ENCODE assay signal across 8 mouse cellular contexts in genomic region chr9:124441681-124442532, GRCm38 (mm10). TPM values are rescaled to one million over a fixed set of nuclear protein-coding genes. Genes with fewer than 3 reads are reported as not detected.
A peak's percentile ranks its signal among the peaks of the same experiment; 100 is the strongest.
DNase-seq lines count a peak whose midpoint lies in the region; ATAC-seq lines count a peak whose summit lies in the region.

No protein-coding gene starts in this region.

- H3K4me2 ChIP-seq in hindbrain, embryonic 12.5 days (replicated peaks) = no peak overlapping the region

- H3K4me3 ChIP-seq in hindbrain, embryonic 12.5 days = no peak overlapping the region

- H3K9me3 ChIP-seq in hindbrain, embryonic 12.5 days (replicated peaks) = peaks cover 34% of the 10 kb centered on the region

- intact Hi-C loops in left cerebral cortex, postnatal 14 days (cut with DNase I) = loop anchor here (1.0 kb wide), 1 partner anchor 34 kb away; the partner anchor contains the start of gene Ppp2r3d

- H3K27ac ChIP-seq in hindbrain, embryonic 12.5 days = no peak overlapping the region

- 98% methylated on average over 45 of the region's 45 CpGs for WGBS in hindbrain, embryonic 12.5 days

- H3K36me3 ChIP-seq in hindbrain, embryonic 12.5 days = peaks cover 37% of the 10 kb centered on the region

- no peaks in the 10 kb centered on the region for H3K27me3 ChIP-seq in hindbrain, embryonic 12.5 days

- peak; percentile 8 for DNase-seq in ovary, adult 18-20 months (ENCODE audit: low spot score)
- DNase-seq in ovary, postnatal 14 days (ENCODE audit: low spot score) = no peak
- peak; percentile 5 to 31 for DNase-seq in adrenal gland, adult 18-20 months (ENCODE audit: low spot score in 2 of 2)
- DNase-seq in cerebellum, postnatal 4 days (ENCODE audit: low spot score in 2 of 2) = peak; percentile 18 to 22
- DNase-seq in left cerebral cortex, postnatal 14 days (ENCODE audit: low spot score in 2 of 2) = peak; percentile 23 to 28
- DNase-seq in right cerebral cortex, postnatal 25 days = peak; percentile 8
- DNase-seq in c-Kit-positive CD71-positive TER-119-positive erythroid progenitor cells, embryonic 14.5 days (ENCODE audit: low spot score) = no peak

- H3K4me1 ChIP-seq in hindbrain, embryonic 12.5 days = no peaks in the 10 kb centered on the region

- ATAC-seq in hindbrain, embryonic 12.5 days (ENCODE audit: low FRiP score) = peak; percentile 49; the same call in 1 of the 2 replicates

- no peak overlapping the region for H3K9ac ChIP-seq in hindbrain, embryonic 12.5 days

RNA-seq across cellular contexts. Expression of gene Ppp2r3d, which starts 34.8 kb away (rescaled TPM):
- 100 to 1,000 TPM in 1 of 2 experiments, 10 to 100 TPM in 1; 80.5 to 101 TPM for total RNA-seq in adrenal gland, adult 18-20 months (2021)
- polyA plus RNA-seq in hindbrain, embryonic 12.5 days (2016; fragmentation: Nextera tagmentation; extraction: Ambion mirVana) = 186 and 188 TPM in 2 replicates
- total RNA-seq in left cerebral cortex, postnatal 14 days (2021) = 10 to 100 TPM; 84.9 to 97.5 TPM

RNA-seq across cellular contexts. Expression of gene Gm21836, which starts 51.7 kb away (rescaled TPM):
- total RNA-seq in adrenal gland, adult 18-20 months (2021) = not detected
- not detected in 2 replicates for polyA plus RNA-seq in hindbrain, embryonic 12.5 days (2016; fragmentation: Nextera tagmentation; extraction: Ambion mirVana)
- not detected for total RNA-seq in left cerebral cortex, postnatal 14 days (2021)

Comparison
In these comparisons a context has a peak if more than half of its experiments do, and no peak if none do; other contexts are left out.
1. DNase-seq: peak in ovary, adult 18-20 months (single experiment), adrenal gland, adult 18-20 months (2 of 2), cerebellum, postnatal 4 days (2 of 2), left cerebral cortex, postnatal 14 days (2 of 2) and right cerebral cortex, postnatal 25 days (single experiment); none in ovary, postnatal 14 days (single experiment) and c-Kit-positive CD71-positive TER-119-positive erythroid progenitor cells, embryonic 14.5 days (single experiment).